Mouse (Mus musculus) Patski (cell line): ENCODE results near the gene Gprin3. TPM values are rescaled to one million over a fixed set of nuclear protein-coding genes. Genes with fewer than 3 reads are reported as not detected.

Experiments used
- ATAC-seq: fragments of 100-300 bp; one replicate; pipeline ENCODE4 v1.8.0; 2021
- CTCF ChIA-PET: fragments of 350-600 bp; sonication (Branson Sonifier 250); formaldehyde crosslinking; loops from one replicate; lab custom pipeline; 2022; ENCODE audit warnings: inconsistent platforms; lab: Charles Lee
- POLR2A ChIA-PET: fragments of 350-600 bp; sonication (Branson Sonifier 250); formaldehyde crosslinking; loops from one replicate; lab custom pipeline; 2022; ENCODE audit warnings: antibody characterized with exemption, inconsistent platforms; lab: Charles Lee
- DNase-seq: peaks from one replicate; pipeline ENCODE4 v3.0.0-alpha.2; 2011; ENCODE audit warnings: low read depth, low spot score
- H3K27me3 ChIP-seq: fragments of 371-371 bp; one replicate; pipeline ENCODE4 v1.5.1; 2021
- CTCF ChIP-seq: fragments of 100-300 bp; IDR thresholded peaks from one replicate; pipeline ENCODE4 v1.5.1; 2021
- in situ Hi-C: fragments of 300-500 bp; cut with MboI; formaldehyde crosslinking; loops from 3 replicates; pipeline ENCODE4 v1.11.1; 2018; ENCODE audit warnings: low pct_unique_long_range_greater_than_20kb, mixed read lengths
- polyA plus RNA-seq: library from polyadenylated mRNA; unstranded; gene quantifications from one replicate; pipeline ENCODE4 v1.2.3, GENCODE M21; 2021

The Gprin3 gene
- polyA plus RNA-seq, result 0.13 TPM

DNA sequence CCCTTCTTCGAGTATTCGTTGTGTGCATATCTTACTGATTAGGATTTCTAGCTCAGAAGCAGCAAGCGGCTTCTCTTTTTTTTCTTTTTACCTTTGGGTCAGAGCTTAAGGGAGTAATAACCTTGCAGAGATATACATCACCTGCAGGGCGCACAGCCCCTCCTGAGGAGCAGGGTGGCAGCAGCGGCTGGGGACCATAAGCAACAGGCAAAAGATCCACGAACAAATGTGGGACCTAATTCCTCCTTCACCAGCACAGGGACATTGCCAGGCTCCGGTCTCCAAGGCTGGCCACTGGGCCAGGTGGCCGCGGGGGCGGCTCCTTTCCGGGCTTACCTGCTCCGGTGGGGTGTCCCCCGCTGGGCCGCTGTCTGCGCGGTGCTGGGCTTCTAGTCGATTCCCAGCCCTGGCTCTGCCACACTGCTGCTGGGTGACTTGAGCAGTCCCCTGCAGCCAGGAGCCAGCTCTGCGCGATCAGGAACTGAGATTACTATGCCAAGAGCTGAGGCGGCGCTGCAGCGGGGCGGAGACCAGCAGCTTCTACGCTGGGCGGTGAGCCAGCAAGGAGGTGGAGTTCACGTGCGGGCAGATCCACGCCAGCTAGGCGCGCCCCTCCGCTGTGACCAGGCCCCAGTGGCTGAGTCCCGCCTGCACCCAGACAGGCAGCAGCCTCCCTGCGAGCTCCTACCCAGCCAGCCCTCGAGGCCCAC lies at the start of gene Gprin3:
Gprin3 (minus strand) TSS at position 471 of the 710 bp plus-strand sequence.
- no peak for DNase-seq
- peak; percentile 86 for ATAC-seq
- H3K27me3 ChIP-seq, result no peaks in the 10 kb centered on the region
- POLR2A ChIA-PET, result interaction anchor here (0.6 kb wide), 1 partner anchor 124 kb away, joined by 3 read pairs; no protein-coding TSS in a partner anchor
- TF ChIP-seq CTCF, result no peak
- CTCF ChIA-PET, result interaction anchor here (1.6 kb wide), 1 partner anchor 24 kb away, joined by 3 read pairs; no protein-coding TSS in a partner anchor
- in situ Hi-C loops, result no loop called here

DNA sequence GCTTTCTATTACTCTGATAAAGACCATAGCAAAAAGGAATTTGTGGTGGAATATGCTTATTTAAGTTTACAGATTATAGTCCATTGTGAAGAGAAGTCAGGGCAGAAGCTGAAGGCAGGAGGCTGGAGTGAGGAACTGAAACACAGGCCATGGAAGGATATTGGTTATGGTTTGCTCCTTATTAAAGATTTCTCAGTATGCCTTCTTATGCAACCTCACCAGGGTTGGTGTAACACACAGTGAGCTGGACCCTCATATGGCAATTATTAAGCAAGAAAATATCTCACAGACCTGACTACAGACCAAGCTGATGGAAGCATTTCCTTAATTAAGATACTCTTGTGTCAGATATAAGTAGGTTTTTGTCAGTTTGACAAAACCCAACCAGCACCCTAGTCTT lies 32.8 kb upstream of the Gprin3 start:
- in situ Hi-C loops, result no loop called here
- ATAC-seq (no peak), DNase-seq (no peak)
- TF ChIP-seq CTCF, result no peak
- CTCF ChIA-PET, result no interaction called here
- H3K27me3 ChIP-seq, result no peaks in the 10 kb centered on the region
- POLR2A ChIA-PET, result no interaction called here

DNA sequence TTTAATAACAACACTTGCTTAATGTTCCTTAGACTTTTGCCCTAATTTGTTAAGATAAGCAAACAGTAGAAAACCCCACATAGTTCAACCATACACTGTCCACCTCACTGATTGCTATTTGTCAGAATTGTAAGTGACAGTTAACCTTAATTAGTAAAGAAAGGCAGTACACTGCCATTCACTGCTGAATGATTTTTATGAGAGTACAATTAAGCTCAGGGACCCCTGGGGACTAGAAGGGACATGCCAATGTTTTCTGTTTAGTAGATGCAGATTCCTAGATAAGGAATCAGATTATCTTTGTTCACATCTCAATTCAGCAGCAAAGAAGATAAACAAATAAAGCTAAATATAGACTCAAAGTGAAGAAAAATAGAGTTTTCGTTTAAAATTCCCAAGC lies 30.0 kb upstream of the Gprin3 start:
- ChIA-PET CTCF (interaction anchor here (0.9 to 1.6 kb wide), 5 partner anchors 12 to 247 kb away, joined by 3 to 6 read pairs (median 3); no protein-coding TSS in a partner anchor), POLR2A (interaction anchor here (1.5 kb wide), 1 partner anchor 23 kb away, joined by 4 read pairs; no protein-coding TSS in a partner anchor)
- DNase-seq (no peak), ATAC-seq (no peak)
- H3K27me3 ChIP-seq, result no peaks in the 10 kb centered on the region
- in situ Hi-C loops, result no loop called here
- no peak for TF ChIP-seq CTCF

DNA sequence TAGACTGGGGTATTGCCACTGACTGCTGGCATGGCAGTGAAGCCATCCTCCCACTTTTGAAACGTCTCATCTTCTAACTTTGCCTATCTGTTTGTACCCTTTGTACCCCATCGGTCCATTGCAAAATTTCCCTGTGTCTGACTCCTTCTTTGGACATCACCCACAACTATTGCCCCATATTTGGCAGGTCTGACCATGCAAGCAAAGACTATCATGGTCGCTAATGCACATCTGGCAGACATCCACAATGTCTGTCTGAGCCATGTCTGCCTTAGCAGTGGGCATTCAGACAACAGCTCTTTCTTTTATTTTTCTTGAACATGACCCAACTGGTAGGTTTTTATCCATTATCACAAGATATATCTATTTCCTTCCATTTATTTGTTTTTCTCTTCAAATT lies 25.3 kb upstream of the Gprin3 start:
- DNase-seq, result no peak
- ATAC-seq, result no peak
- in situ Hi-C loops, result no loop called here
- no peak for TF ChIP-seq CTCF
- ChIA-PET CTCF (no interaction called here), POLR2A (no interaction called here)
- no peaks in the 10 kb centered on the region for H3K27me3 ChIP-seq

DNA sequence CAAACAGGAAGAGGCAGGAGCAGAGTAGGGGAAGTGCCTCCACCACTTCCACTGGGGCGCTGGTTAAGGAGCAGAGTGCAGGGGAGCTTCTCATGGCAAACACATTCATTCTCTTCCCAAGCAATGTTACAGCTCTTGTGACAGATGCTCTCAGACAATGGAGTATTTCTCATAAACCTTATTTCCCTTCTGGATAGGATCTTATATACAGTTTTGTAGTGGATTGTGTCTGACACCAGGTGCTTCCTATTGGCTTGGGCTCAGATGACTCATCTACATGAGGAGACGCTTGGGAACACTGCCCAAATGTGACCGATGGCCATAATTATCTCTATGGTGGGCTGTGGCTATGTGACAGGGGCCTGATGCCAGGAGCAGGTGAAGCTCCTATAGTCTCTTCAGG lies 19.0 kb upstream of the Gprin3 start:
- in situ Hi-C loops, result no loop called here
- POLR2A ChIA-PET, result no interaction called here
- no peaks in the 10 kb centered on the region for H3K27me3 ChIP-seq
- TF ChIP-seq CTCF, result no peak
- DNase-seq (no peak), ATAC-seq (no peak)
- CTCF ChIA-PET, result interaction anchor here (1.3 kb wide), 1 partner anchor 25 kb away, joined by 3 read pairs; no protein-coding TSS in a partner anchor

DNA sequence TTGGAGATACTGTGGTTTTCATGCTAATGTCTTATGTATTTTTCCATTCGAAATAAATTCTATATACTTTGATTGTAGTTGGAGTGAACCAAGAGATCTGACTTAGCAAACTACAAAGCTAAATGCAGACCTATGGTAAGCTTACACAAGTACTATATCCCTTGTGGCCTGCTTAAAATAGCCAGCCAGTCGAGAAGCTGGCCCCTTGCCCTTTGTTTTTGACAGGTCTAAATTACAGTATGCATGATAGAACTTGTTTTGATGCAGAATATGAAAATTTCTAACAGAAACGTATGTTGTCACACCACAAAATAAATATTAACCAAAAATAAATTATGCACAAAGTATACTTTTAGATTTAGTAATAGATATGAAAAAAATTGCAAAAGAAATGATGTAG lies 9.8 kb upstream of the Gprin3 start:
- in situ Hi-C loops, result no loop called here
- POLR2A ChIA-PET, result no interaction called here
- no peak for ATAC-seq
- DNase-seq, result no peak
- CTCF ChIA-PET, result no interaction called here
- no peaks in the 10 kb centered on the region for H3K27me3 ChIP-seq
- TF ChIP-seq CTCF, result no peak

DNA sequence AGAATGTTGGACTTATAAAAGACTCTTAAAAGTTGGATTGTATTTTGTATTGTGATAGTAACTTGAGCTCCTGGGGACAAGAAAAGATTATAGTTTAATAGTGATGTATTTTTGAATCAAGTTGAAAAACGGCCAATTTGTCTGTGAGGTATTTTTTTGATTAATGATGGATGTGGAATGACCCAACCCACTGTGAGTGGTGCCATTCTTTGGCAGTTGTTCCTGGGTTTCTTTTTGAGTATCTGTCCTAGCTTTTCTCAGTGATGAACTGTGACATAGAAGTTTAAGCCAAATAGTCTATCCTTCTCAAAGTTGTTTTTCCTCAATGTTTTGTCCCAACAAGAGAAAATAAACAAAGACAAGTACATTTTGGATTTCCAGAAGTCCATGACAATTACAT lies 7.0 kb upstream of the Gprin3 start:
- POLR2A ChIA-PET, result interaction anchor here (1.3 kb wide), 1 partner anchor 22 kb away, joined by 4 read pairs; no protein-coding TSS in a partner anchor
- in situ Hi-C loops, result no loop called here
- no peak for TF ChIP-seq CTCF
- ATAC-seq (no peak), DNase-seq (no peak)
- CTCF ChIA-PET, result interaction anchor here (1.2 to 1.7 kb wide), 2 partner anchors 8 to 24 kb away, joined by 3 to 4 read pairs; no protein-coding TSS in a partner anchor
- no peaks in the 10 kb centered on the region for H3K27me3 ChIP-seq

DNA sequence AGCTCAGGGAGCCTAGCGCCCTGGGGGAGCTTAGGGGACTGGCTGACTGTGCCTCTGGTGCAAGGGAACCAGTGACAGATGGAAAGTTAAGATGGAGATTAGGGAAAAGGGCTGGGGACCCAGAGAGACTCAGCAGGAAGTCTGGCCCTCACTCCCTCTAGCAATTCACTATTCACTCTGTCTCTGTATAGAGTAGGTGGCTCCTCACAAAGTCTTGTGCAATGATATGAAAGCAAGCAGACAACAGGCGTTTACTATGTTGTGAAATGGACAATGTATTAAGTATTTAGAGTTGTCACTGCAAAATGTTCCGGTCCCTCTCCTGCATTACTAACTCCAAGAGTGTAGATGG lies 416 bp upstream of the Gprin3 start:
- no peak for DNase-seq
- in situ Hi-C loops, result no loop called here
- H3K27me3 ChIP-seq, result no peaks in the 10 kb centered on the region
- TF ChIP-seq CTCF, result no peak
- ATAC-seq, result no peak
- POLR2A ChIA-PET, result interaction anchor here (0.6 kb wide), 1 partner anchor 125 kb away, joined by 3 read pairs; no protein-coding TSS in a partner anchor
- CTCF ChIA-PET, result interaction anchor here (1.1 to 1.6 kb wide), 2 partner anchors 13 to 25 kb away, joined by 3 read pairs; no protein-coding TSS in a partner anchor

DNA sequence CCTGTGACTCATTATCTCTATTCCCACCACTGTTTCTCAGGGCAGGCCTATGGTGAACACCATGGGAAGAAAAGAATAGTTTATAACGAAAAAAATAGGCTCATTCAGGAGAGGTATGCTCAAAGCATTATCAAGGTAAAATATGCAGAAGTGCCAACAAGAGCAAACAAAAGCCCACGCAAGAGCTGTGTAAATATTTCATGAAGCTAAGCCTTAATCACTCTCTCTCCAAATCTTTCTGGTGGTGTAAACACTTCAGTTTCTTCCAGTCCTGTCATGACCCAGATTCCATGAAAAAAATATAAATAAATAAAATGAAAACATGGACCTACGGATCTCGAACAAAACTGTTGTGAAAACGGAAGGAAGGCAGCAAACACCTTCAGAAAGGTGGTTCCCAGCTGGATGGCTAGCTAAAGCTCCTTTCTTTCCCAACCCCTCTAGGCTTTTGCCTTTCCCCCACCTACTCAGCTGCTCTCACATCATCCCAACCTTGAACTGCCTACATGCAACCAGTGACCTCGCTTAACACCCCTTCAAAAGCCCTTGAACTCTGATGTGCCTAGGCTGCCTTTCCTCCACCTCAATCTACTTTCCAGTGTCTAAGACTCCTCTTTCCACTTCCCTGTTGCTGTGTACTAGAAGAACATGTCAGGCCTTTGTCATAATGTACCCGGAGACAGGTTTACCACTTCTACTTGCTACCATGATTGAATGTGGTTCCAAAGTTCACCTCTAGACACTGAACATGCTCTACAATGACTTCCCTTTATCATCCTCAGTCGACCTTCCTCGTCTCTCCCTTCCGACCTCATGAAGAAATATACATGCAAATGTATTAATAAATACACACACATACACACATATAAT lies 988 bp downstream of the Gprin3 start:
- POLR2A ChIA-PET, result no interaction called here
- ATAC-seq, result no peak
- no peak for TF ChIP-seq CTCF
- no peak for DNase-seq
- CTCF ChIA-PET, result interaction anchor here (0.7 to 1.2 kb wide), 3 partner anchors 9 to 12 kb away, joined by 3 read pairs; no protein-coding TSS in a partner anchor
- in situ Hi-C loops, result no loop called here
- H3K27me3 ChIP-seq, result no peaks in the 10 kb centered on the region

DNA sequence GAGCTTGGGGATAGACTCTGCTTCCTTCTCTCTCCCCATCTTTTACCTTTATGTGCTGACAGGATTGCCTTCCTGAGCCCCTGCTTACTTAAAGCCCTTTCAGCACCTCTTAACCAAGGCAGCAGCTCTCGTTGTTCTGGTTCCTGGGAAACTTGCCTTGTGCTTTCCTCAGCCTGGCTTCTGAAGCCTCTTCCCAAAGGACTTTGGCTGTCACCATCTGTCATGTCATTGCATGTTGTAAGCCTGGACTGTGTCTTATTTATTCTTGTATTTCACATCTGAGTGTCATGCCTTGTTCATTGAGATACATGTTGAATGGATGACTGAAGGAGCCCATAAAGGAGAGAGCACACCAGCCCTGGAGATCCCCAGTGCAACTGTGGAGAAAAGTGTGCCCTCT lies 2.3 kb downstream of the Gprin3 start:
- in situ Hi-C loops, result no loop called here
- POLR2A ChIA-PET, result no interaction called here
- ATAC-seq (no peak), DNase-seq (no peak)
- no peaks in the 10 kb centered on the region for H3K27me3 ChIP-seq
- TF ChIP-seq CTCF, result no peak
- CTCF ChIA-PET, result no interaction called here

DNA sequence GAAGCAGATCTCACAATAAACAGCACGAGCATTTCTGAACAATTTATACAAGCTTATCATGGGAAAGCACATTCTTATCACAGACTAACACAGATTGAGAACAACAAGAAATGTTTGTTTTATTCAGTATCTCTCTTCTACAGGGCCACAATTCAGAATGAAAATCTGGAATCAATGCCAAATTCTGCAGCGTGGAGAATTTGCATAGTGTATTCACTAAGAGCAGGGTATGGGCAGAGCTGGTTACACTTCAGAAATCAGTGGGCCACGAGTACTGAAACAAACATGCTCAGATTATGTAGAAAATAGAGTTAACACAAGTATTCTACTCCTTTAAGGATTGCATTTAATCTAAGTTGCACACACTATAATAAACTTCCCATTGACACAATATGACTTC lies 6.8 kb downstream of the Gprin3 start:
- TF ChIP-seq CTCF, result no peak
- H3K27me3 ChIP-seq, result no peaks in the 10 kb centered on the region
- DNase-seq (no peak), ATAC-seq (no peak)
- ChIA-PET CTCF (interaction anchor here (1.3 kb wide), 1 partner anchor 36 kb away, joined by 3 read pairs; no protein-coding TSS in a partner anchor), POLR2A (no interaction called here)
- in situ Hi-C loops, result no loop called here
